Mouse (Mus musculus): ENCODE data around the gene Dock2. TPM values are rescaled to one million over a fixed set of nuclear protein-coding genes. Genes with fewer than 3 reads are reported as not detected.

Dock2 gene
- total and polyA plus RNA-seq, 2 experiments from 2014 or later = 0.57 to 1.6 TPM

DNA sequence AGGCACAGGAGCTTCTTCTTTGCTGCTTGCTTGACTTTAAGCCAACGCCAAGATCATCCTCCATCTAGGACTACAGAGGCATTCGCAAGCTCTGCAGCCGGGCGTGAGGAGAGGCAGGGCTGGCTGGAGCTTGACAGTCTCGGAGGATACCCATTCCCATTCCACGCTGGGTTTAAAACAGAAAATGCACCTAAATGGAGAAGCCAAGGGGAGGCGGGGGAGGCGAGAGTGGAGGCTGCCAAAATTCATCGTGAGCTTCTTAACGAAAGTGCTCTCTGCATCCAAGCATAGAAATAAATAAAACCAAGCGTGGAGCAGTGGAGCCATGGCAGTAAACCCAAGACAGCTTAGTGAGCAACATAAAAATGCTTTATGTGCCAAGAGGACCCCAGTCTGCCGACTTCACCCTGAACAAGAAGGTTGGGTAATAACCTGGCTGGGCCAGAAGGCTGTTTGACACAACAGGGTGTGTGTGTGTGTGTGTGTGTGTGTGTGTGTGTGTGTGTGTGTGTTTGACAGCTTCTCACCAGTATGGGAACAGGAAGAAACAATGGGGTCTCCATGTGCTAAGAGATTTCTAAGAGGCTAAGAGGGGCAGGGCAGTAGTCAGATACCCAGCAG is 524.7 kb downstream of the Dock2 start:
- no peaks in the 10 kb centered on the region for H3K36me3 ChIP-seq (ENCODE audit: insufficient read depth, low read length)
- no peak overlapping the region for H3K4me2 ChIP-seq (ENCODE audit: low read depth, low read length, poor library complexity, severe bottlenecking)
- no peak overlapping the region for H3K9ac ChIP-seq (replicated peaks; ENCODE audit: low read length, poor library complexity, severe bottlenecking)
- ATAC-seq (ENCODE audit: low FRiP score) (no peak), DNase-seq (ENCODE audit: low spot score) (no peak)
- no peaks in the 10 kb centered on the region for H3K27me3 ChIP-seq (ENCODE audit: insufficient read depth, low read length)
- no peaks in the 10 kb centered on the region for H3K9me3 ChIP-seq (ENCODE audit: low read length)
- WGBS = 81% methylated on average over 12 of the region's 12 CpGs
- TF ChIP-seq CTCF (IDR thresholded peaks at IDR 0.05) = no peak
- no peak overlapping the region for H3K27ac ChIP-seq (ENCODE audit: low read depth, low read length)
- H3K4me3 ChIP-seq (ENCODE audit: low read depth, low read length) = no peak overlapping the region
- no peaks in the 10 kb centered on the region for H3K4me1 ChIP-seq (ENCODE audit: insufficient read depth, low read length)

- no peak for TF ChIP-seq CTCF (IDR thresholded peaks at IDR 0.05)
- DNase-seq (ENCODE audit: low spot score) (no peak), ATAC-seq (ENCODE audit: low FRiP score) (no peak)
- H3K27ac ChIP-seq (ENCODE audit: low read depth, low read length) = no peak overlapping the region
- no peak overlapping the region for H3K4me3 ChIP-seq (ENCODE audit: low read depth, low read length)
- WGBS = 58% methylated on average over 11 of the region's 11 CpGs
- no peaks in the 10 kb centered on the region for H3K9me3 ChIP-seq (ENCODE audit: low read length)
- no peak overlapping the region for H3K9ac ChIP-seq (replicated peaks; ENCODE audit: low read length, poor library complexity, severe bottlenecking)
- no peak overlapping the region for H3K4me2 ChIP-seq (ENCODE audit: low read depth, low read length, poor library complexity, severe bottlenecking)
- H3K36me3 ChIP-seq (ENCODE audit: insufficient read depth, low read length) = no peaks in the 10 kb centered on the region
- no peaks in the 10 kb centered on the region for H3K4me1 ChIP-seq (ENCODE audit: insufficient read depth, low read length)
- H3K27me3 ChIP-seq (ENCODE audit: insufficient read depth, low read length) = no peaks in the 10 kb centered on the region
Measured at GRCm38 (mm10) chr11:34257548-34258189, 526.0 kb downstream of the Dock2 start.

DNA sequence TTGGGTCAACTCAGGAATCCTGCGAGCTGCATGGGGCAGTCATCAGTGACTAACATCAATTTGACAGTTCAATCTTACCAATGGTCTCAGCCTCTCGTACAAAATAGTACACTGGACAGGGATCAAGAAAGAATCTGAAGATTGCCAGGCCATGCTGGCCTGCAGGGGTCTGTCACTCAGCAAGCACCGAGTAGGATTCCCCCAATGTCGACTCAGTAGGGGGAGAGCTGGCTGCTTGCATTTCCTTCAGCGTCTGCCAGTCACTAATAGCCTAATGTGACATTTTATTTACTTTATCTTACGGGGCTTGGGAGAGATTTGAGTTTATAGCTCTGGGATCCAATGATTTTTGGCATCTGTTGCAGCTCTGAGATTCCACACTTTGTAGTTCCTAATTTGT is 540.7 kb downstream of the Dock2 start:
- DNase-seq (ENCODE audit: low spot score) (no peak), ATAC-seq (ENCODE audit: low FRiP score) (no peak)
- H3K4me1 ChIP-seq (ENCODE audit: insufficient read depth, low read length) = no peaks in the 10 kb centered on the region
- no peak overlapping the region for H3K9ac ChIP-seq (replicated peaks; ENCODE audit: low read length, poor library complexity, severe bottlenecking)
- WGBS = 58% methylated on average over 6 of the region's 6 CpGs
- H3K4me2 ChIP-seq (ENCODE audit: low read depth, low read length, poor library complexity, severe bottlenecking) = no peak overlapping the region
- TF ChIP-seq CTCF (IDR thresholded peaks at IDR 0.05) = no peak
- H3K9me3 ChIP-seq (ENCODE audit: low read length) = no peaks in the 10 kb centered on the region
- H3K4me3 ChIP-seq (ENCODE audit: low read depth, low read length) = no peak overlapping the region
- H3K36me3 ChIP-seq (ENCODE audit: insufficient read depth, low read length) = no peaks in the 10 kb centered on the region
- H3K27ac ChIP-seq (ENCODE audit: low read depth, low read length) = no peak overlapping the region
- no peaks in the 10 kb centered on the region for H3K27me3 ChIP-seq (ENCODE audit: insufficient read depth, low read length)

DNA sequence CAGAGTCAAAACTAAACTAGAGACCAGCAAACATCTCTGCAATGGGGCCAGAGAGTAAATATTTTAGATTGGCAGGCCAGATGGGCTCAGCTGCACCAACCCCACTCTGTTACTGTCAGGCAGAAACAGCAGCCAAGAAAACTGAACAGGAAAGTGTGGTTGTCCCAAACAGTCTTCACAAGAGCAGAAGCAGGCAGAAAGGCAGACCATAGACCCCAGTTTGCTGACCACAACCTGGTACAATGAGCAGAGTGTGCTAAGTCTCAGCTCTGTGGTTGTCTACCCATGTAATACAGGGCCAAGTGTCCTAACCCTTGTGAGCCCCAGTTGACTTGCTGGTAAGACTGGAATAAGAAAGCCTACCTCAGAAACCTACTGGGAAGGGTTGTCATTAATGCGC is 543.4 kb downstream of the Dock2 start:
- H3K4me2 ChIP-seq (ENCODE audit: low read depth, low read length, poor library complexity, severe bottlenecking) = no peak overlapping the region
- TF ChIP-seq CTCF (IDR thresholded peaks at IDR 0.05) = no peak
- 100% methylated on average over 1 of the region's 1 CpGs for WGBS

GRCm38 (mm10) chr11:34239691-34240090 is 544.0 kb downstream of the Dock2 start:
- Histone ChIP-seq H3K4me2 (ENCODE audit: low read depth, low read length, poor library complexity, severe bottlenecking) (no peak overlapping the region), H3K27ac (ENCODE audit: low read depth, low read length) (no peak overlapping the region), H3K4me1 (ENCODE audit: insufficient read depth, low read length) (no peaks in the 10 kb centered on the region), H3K4me3 (ENCODE audit: low read depth, low read length) (no peak overlapping the region), H3K36me3 (ENCODE audit: insufficient read depth, low read length) (no peaks in the 10 kb centered on the region), H3K27me3 (ENCODE audit: insufficient read depth, low read length) (no peaks in the 10 kb centered on the region), H3K9ac (replicated peaks; ENCODE audit: low read length, poor library complexity, severe bottlenecking) (no peak overlapping the region), H3K9me3 (ENCODE audit: low read length) (no peaks in the 10 kb centered on the region)
- ATAC-seq (ENCODE audit: low FRiP score) = no peak
- WGBS = 80% methylated on average over 2 of the region's 2 CpGs
- no peak for TF ChIP-seq CTCF (IDR thresholded peaks at IDR 0.05)
- DNase-seq (ENCODE audit: low spot score) = no peak

More for the DNA sequence above, 543.4 kb downstream of the Dock2 start:
- DNase-seq (ENCODE audit: low spot score) (no peak), ATAC-seq (ENCODE audit: low FRiP score) (no peak)
- Histone ChIP-seq H3K27ac (ENCODE audit: low read depth, low read length) (no peak overlapping the region), H3K36me3 (ENCODE audit: insufficient read depth, low read length) (no peaks in the 10 kb centered on the region), H3K4me1 (ENCODE audit: insufficient read depth, low read length) (no peaks in the 10 kb centered on the region), H3K4me3 (ENCODE audit: low read depth, low read length) (no peak overlapping the region), H3K27me3 (ENCODE audit: insufficient read depth, low read length) (no peaks in the 10 kb centered on the region), H3K9ac (replicated peaks; ENCODE audit: low read length, poor library complexity, severe bottlenecking) (no peak overlapping the region), H3K9me3 (ENCODE audit: low read length) (no peaks in the 10 kb centered on the region)

DNA sequence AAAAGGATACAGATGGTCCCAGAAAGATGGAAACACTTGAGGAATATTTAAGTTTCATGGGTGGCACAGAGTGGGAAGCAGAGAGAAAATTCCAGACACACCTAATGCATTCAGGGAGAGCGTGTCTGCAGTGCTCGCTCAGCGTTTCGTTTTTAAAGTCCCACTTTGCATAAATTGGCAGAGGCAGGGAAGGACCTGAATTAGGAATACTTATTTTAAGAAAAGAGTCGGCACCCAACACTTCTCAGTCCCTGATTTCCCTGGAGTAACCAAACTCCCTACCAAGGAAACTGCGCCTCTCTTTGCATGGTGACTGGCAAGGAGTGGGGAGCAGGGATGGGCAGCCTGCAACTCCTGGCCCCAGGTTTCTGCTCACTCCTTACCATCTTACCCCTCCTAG is 546.8 kb downstream of the Dock2 start:
- WGBS = 75% methylated on average over 6 of the region's 6 CpGs
- DNase-seq (ENCODE audit: low spot score) (no peak), ATAC-seq (ENCODE audit: low FRiP score) (no peak)
- H3K4me3 ChIP-seq (ENCODE audit: low read depth, low read length) = no peak overlapping the region
- H3K27ac ChIP-seq (ENCODE audit: low read depth, low read length) = no peak overlapping the region
- no peaks in the 10 kb centered on the region for H3K9me3 ChIP-seq (ENCODE audit: low read length)
- H3K27me3 ChIP-seq (ENCODE audit: insufficient read depth, low read length) = no peaks in the 10 kb centered on the region
- no peaks in the 10 kb centered on the region for H3K4me1 ChIP-seq (ENCODE audit: insufficient read depth, low read length)
- no peaks in the 10 kb centered on the region for H3K36me3 ChIP-seq (ENCODE audit: insufficient read depth, low read length)
- H3K4me2 ChIP-seq (ENCODE audit: low read depth, low read length, poor library complexity, severe bottlenecking) = no peak overlapping the region
- no peak overlapping the region for H3K9ac ChIP-seq (replicated peaks; ENCODE audit: low read length, poor library complexity, severe bottlenecking)
- no peak for TF ChIP-seq CTCF (IDR thresholded peaks at IDR 0.05)

All from midbrain, postnatal 0 days (tissue).